Mouse (Mus musculus) CH12.LX (cell line): ENCODE results near the gene Hipk1. TPM values are rescaled to one million over a fixed set of nuclear protein-coding genes. Genes with fewer than 3 reads are reported as not detected.
A peak's percentile ranks its signal among the peaks of the same experiment; 100 is the strongest.

Experiments
- DNase-seq: peaks from one replicate; pipeline ENCODE4 v3.0.0-alpha.2; 2013; ENCODE audit errors: extremely low read depth
- H3K27ac ChIP-seq: 2 replicates; pipeline ENCODE4 v1.5.1; 2012; ENCODE audit warnings: low read depth, mild to moderate bottlenecking, control low read depth, moderate library complexity; ENCODE audit not compliant: insufficient read depth
- H3K27me3 ChIP-seq: replicated peaks from 2 replicates; pipeline ENCODE3; 2012; ENCODE audit warnings: inconsistent platforms
- H3K36me3 ChIP-seq, 2 experiments: replicated peaks in 1 of 2; 2 replicates each; pipeline versions ENCODE3 to v1.6.1; 2012; ENCODE audit warnings: inconsistent platforms in 1 of 2, low read length in 1 of 2, mild to moderate bottlenecking in 1 of 2, mixed read lengths in 1 of 2, moderate library complexity in 1 of 2; ENCODE audit not compliant: control insufficient read depth in 1 of 2, insufficient read depth in 1 of 2
- H3K4me1 ChIP-seq, 2 experiments: 2 replicates each; pipeline ENCODE4 v1.6.1; 2012; ENCODE audit warnings: inconsistent platforms in 1 of 2, moderate library complexity in 1 of 2; ENCODE audit not compliant: insufficient read depth in 2 of 2, control insufficient read depth in 1 of 2
- H3K4me2 ChIP-seq: 2 replicates; pipeline ENCODE4 v1.6.1; 2012; ENCODE audit warnings: low read depth, mild to moderate bottlenecking, control low read depth; ENCODE audit not compliant: poor library complexity, insufficient read depth, severe bottlenecking
- H3K4me3 ChIP-seq, 3 experiments: fragments of 150-350 bp in 1 of 3; sonication (generic) in 1 of 3; replicated peaks in 1 of 3; 2 replicates each; pipeline versions ENCODE3 to v1.5.1; 2011 to 2012; ENCODE audit warnings: low read depth in 2 of 3, low read length in 2 of 3, mild to moderate bottlenecking in 2 of 3, moderate library complexity in 2 of 3, control low read depth in 1 of 3, improper control_type of control experiment in 1 of 3, inconsistent platforms in 1 of 3, mixed read lengths in 1 of 3; ENCODE audit not compliant: poor library complexity in 1 of 3
- H3K79me2 ChIP-seq: replicated peaks from 2 replicates; pipeline ENCODE4 v1.6.1; 2012; ENCODE audit warnings: mild to moderate bottlenecking, moderate library complexity; ENCODE audit not compliant: control insufficient read depth, poor library complexity, insufficient read depth, severe bottlenecking; ENCODE audit errors: extremely low read depth
- H3K9ac ChIP-seq: 2 replicates; pipeline ENCODE4 v1.6.1; 2012; ENCODE audit warnings: low read depth, mild to moderate bottlenecking, control low read depth, moderate library complexity; ENCODE audit not compliant: insufficient read depth
- H3K9me3 ChIP-seq: replicated peaks from 2 replicates; pipeline ENCODE3; 2012; ENCODE audit warnings: low read length, inconsistent platforms, mixed read lengths
- BHLHE40 ChIP-seq: IDR thresholded peaks from 2 replicates; pipeline ENCODE4 v1.6.1; 2011; ENCODE audit warnings: mild to moderate bottlenecking, low read depth, low read length, improper control_type of control experiment
- CHD1 ChIP-seq: IDR thresholded peaks from 2 replicates; pipeline ENCODE4 v1.6.1; 2012; ENCODE audit warnings: low read depth, low read length, improper control_type of control experiment, inconsistent platforms
- CHD2 ChIP-seq: IDR thresholded peaks from 2 replicates; pipeline ENCODE4 v1.6.1; 2011; ENCODE audit warnings: low read length, improper control_type of control experiment
- ELF1 ChIP-seq: IDR thresholded peaks from 2 replicates; pipeline ENCODE4 v1.6.1; 2014; ENCODE audit warnings: low read depth, mild to moderate bottlenecking, inconsistent platforms, low read length, improper control_type of control experiment
- EP300 ChIP-seq: IDR thresholded peaks from 2 replicates; pipeline ENCODE4 v1.6.1; 2011; ENCODE audit warnings: low read length, improper control_type of control experiment
- ETS1 ChIP-seq: conservative IDR thresholded peaks from 2 replicates; pipeline ENCODE4 v1.6.1; 2012; ENCODE audit warnings: low read depth, mild to moderate bottlenecking, inconsistent platforms, low read length, improper control_type of control experiment, moderate library complexity
- HCFC1 ChIP-seq: IDR thresholded peaks from 2 replicates; pipeline ENCODE4 v1.6.1; 2012; ENCODE audit warnings: low read depth, mild to moderate bottlenecking, inconsistent platforms, low read length, improper control_type of control experiment
- JUN ChIP-seq: IDR thresholded peaks from 2 replicates; pipeline ENCODE4 v1.6.1; 2011; ENCODE audit warnings: low read depth, mild to moderate bottlenecking, low read length, improper control_type of control experiment, moderate library complexity; ENCODE audit not compliant: insufficient read depth
- JUND ChIP-seq: conservative IDR thresholded peaks from 2 replicates; pipeline ENCODE4 v1.6.1; 2011; ENCODE audit warnings: low read depth, low read length, improper control_type of control experiment
- KAT2A ChIP-seq: IDR thresholded peaks from 2 replicates; pipeline ENCODE4 v1.6.1; 2012; ENCODE audit warnings: low read length, improper control_type of control experiment, inconsistent platforms; ENCODE audit not compliant: insufficient replicate concordance
- MAX ChIP-seq: IDR thresholded peaks from 2 replicates; pipeline ENCODE4 v1.6.1; 2011; ENCODE audit warnings: low read length, improper control_type of control experiment
- MAZ ChIP-seq: IDR thresholded peaks from 2 replicates; pipeline ENCODE4 v1.6.1; 2012; ENCODE audit warnings: low read depth, mild to moderate bottlenecking, inconsistent platforms, low read length, improper control_type of control experiment, moderate library complexity
- MXI1 ChIP-seq: IDR thresholded peaks from 2 replicates; pipeline ENCODE4 v1.6.1; 2011; ENCODE audit warnings: mild to moderate bottlenecking, low read depth, low read length, improper control_type of control experiment
- MYC ChIP-seq: IDR thresholded peaks from 2 replicates; pipeline ENCODE4 v1.6.1; 2011; ENCODE audit warnings: low read depth, mild to moderate bottlenecking, improper control_type of control experiment, low read length
- NELFE ChIP-seq: IDR thresholded peaks from 2 replicates; pipeline ENCODE4 v1.6.1; 2011; ENCODE audit warnings: low read depth, low read length, improper control_type of control experiment
- PAX5 ChIP-seq: IDR thresholded peaks from 2 replicates; pipeline ENCODE4 v1.6.1; 2012; ENCODE audit warnings: low read length, inconsistent platforms, mixed read lengths
- RAD21 ChIP-seq: IDR thresholded peaks from 2 replicates; pipeline ENCODE4 v1.6.1; 2011; ENCODE audit warnings: low read depth, mild to moderate bottlenecking, low read length, improper control_type of control experiment, moderate library complexity
- RCOR1 ChIP-seq: conservative IDR thresholded peaks from 2 replicates; pipeline ENCODE4 v1.6.1; 2012; ENCODE audit warnings: low read depth, mild to moderate bottlenecking, inconsistent platforms, low read length, improper control_type of control experiment
- TCF12 ChIP-seq: IDR thresholded peaks from 2 replicates; pipeline ENCODE4 v1.6.1; 2014; ENCODE audit warnings: low read depth, mild to moderate bottlenecking, inconsistent platforms, low read length, improper control_type of control experiment
- USF1 ChIP-seq: IDR thresholded peaks from 2 replicates; pipeline ENCODE4 v1.6.1; 2014; ENCODE audit warnings: low read depth, mild to moderate bottlenecking, inconsistent platforms, low read length, improper control_type of control experiment
- USF2 ChIP-seq: conservative IDR thresholded peaks from 2 replicates; pipeline ENCODE4 v1.6.1; 2011; ENCODE audit warnings: low read depth, low read length, improper control_type of control experiment
- ZC3H11A ChIP-seq: IDR thresholded peaks from 2 replicates; pipeline ENCODE4 v1.6.1; 2012; ENCODE audit warnings: low read depth, mild to moderate bottlenecking, inconsistent platforms, low read length, improper control_type of control experiment
- dilution Hi-C: fragments of 300-500 bp; cut with MboI; formaldehyde crosslinking; loops from 2 replicates; pipeline ENCODE4 v1.14.3; 2020; ENCODE audit warnings: low sequenced_read_pairs; ENCODE audit not compliant: extremely low pct_unique_long_range_greater_than_20kb, extremely low pct_ligation_motif_present
- in situ Hi-C: fragments of 300-500 bp; cut with MboI; formaldehyde crosslinking; loops from 3 replicates; pipeline ENCODE4 v1.14.3; 2019; ENCODE audit warnings: low sequenced_read_pairs, low pct_ligation_motif_present, low pct_unique_long_range_greater_than_20kb, mixed read lengths
- polyA plus RNA-seq: library from polyadenylated mRNA; unstranded; fragments of >175 nt; gene quantifications from 2 replicates; pipeline ENCODE4 v1.2.1, GENCODE M21; 2012; ENCODE audit warnings: low read depth; ENCODE audit not compliant: insufficient read length
- total RNA-seq, 2 experiments: library from RNA; depleted of rRNA; stranded (reverse); fragments of 300-350 nt in 1 of 2; fragments of >200 nt in 1 of 2; gene quantifications; 2 replicates each; pipeline ENCODE4 v1.2.3; 2012 to 2014

The Hipk1 gene
- total and polyA plus RNA-seq, 3 experiments = 26.2 to 35.9 (median 32.7) TPM

DNA sequence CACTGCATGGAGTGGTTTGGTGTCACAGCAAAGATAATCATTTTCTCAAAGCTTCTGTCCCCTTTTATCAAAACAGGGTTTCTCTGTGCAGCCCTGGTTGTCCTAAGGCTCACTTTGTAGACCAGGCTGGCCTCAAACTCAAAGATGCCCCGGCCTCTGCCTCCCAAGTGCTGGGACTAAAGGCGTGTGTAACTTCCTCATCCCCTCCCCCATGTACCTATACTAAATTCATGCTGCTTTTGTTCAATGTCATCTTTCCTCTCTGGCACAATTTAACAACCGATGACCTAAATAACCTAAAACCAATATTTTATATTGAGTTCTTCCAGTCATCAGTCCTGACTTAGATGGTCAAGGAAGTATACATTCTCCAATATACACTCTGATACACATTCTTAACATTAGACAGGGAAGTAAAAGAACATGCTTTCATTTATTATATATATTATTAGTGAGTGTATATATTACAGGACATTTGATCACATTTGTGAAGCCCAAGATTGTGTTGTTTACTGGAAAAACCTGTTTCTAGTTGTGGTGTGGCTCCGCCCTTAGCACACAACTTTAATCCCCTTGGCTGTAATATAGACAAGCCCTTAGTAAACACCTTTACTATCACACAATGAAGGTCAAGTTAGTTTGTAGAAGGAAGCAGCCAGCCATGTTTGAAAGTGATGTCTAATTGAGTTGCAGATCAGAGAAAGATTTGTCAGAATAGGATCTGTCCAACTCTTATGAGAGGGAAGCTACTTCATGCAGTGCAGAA lies 8.3 kb downstream of the Hipk1 start:
- in situ Hi-C loops (no loop called here), dilution Hi-C loops (no loop called here)
- no peak for DNase-seq
- H3K9ac ChIP-seq = no peak overlapping the region
- H3K9me3 ChIP-seq = no peaks in the 10 kb centered on the region
- peaks cover 0 to 5% of the 10 kb centered on the region in 2 experiments for H3K36me3 ChIP-seq
- no peaks in the 10 kb centered on the region for H3K27me3 ChIP-seq
- peak overlapping the region; percentile 75 for H3K27ac ChIP-seq
- TF ChIP-seq NELFE (no peak), ZC3H11A (no peak), EP300 (peak; percentile 39), JUND (no peak), RCOR1 (0 out of 2 replicates have a peak, but pooled peaks have one; percentile 34), USF1 (no peak), KAT2A (no peak), HCFC1 (no peak), ELF1 (peak; percentile 60; the same call in 1 of the 2 replicates), RAD21 (no peak), MXI1 (peak; percentile 50; the same call in 1 of the 2 replicates), PAX5 (no peak), ETS1 (no peak), MAX (peak; percentile 38; the same call in 1 of the 2 replicates), CHD2 (peak; percentile 60; the same call in 1 of the 2 replicates), TCF12 (0 out of 2 replicates have a peak, but pooled peaks have one; percentile 26), CHD1 (0 out of 2 replicates have a peak, but pooled peaks have one; percentile 51), USF2 (no peak), JUN (no peak), BHLHE40 (0 out of 2 replicates have a peak, but pooled peaks have one; percentile 10), MAZ (no peak), MYC (0 out of 2 replicates have a peak, but pooled peaks have one; percentile 41)
- H3K4me3 ChIP-seq = no peak overlapping the region
- H3K79me2 ChIP-seq = peaks cover 93% of the 10 kb centered on the region
- H3K4me1 ChIP-seq = peaks cover 26 to 91% of the 10 kb centered on the region in 2 experiments
- peak overlapping the region; percentile 64; the same call in 1 of the 2 replicates for H3K4me2 ChIP-seq
